In genomic region chr1:136696077-136696641, GRCm38 (mm10) we compare ENCODE assay signal across 9 mouse cellular contexts.
DNase-seq lines count a peak whose midpoint lies in the region; ATAC-seq and TF ChIP-seq lines count a peak whose summit lies in the region.
"Had no signal": no experiment of that assay in that cellular context is flagged by ENCODE, and none has a peak within 500 bp of the region (broad histone marks: within the 10 kb centered on the region; RNA-seq: fewer than 3 reads in every experiment).

No protein-coding gene starts in this region.

- H3K4me3 ChIP-seq in kidney, postnatal 0 days (replicated peaks; ENCODE audit: low read depth, low read length): no peak overlapping the region

- peak; percentile 72; the same call in 1 of the 2 replicates for ATAC-seq in kidney, postnatal 0 days (replicated peaks; ENCODE audit: low FRiP score, low read depth)
- no peak for ATAC-seq in cerebellum, adult (ENCODE audit: insufficient number of reproducible peaks, low FRiP score, low TSS enrichment)

- H3K27me3 ChIP-seq in kidney, postnatal 0 days (ENCODE audit: insufficient read depth, low read length): no peaks in the 10 kb centered on the region

- peak; percentile 26 for DNase-seq in kidney, adult 11 months
- no peak for DNase-seq in kidney, adult 9 months
- DNase-seq in forelimb bud, embryonic 11.5 days (ENCODE audit: low read depth, low spot score): peak; percentile 44
- DNase-seq in kidney, postnatal 0 days (ENCODE audit: low spot score): no peak
- peak; percentile 68 for DNase-seq in lung, postnatal 25 days (ENCODE audit: low spot score)
- DNase-seq in ovary, postnatal 36 days (ENCODE audit: low spot score): no peak
- DNase-seq in frontal cortex, postnatal 25 days (ENCODE audit: low spot score in 2 of 2): no peak

- H3K27ac ChIP-seq in kidney, postnatal 0 days: 0 out of 2 replicates have a peak overlapping the region, but pooled peaks have one; percentile 31

- H3K4me1 ChIP-seq in kidney, postnatal 0 days (replicated peaks; ENCODE audit: insufficient read depth, low read length): peaks cover 2% of the 10 kb centered on the region; the same call in 1 of the 2 replicates

- no peaks in the 10 kb centered on the region for H3K9me3 ChIP-seq in kidney, postnatal 0 days (replicated peaks; ENCODE audit: low read length)

- H3K4me2 ChIP-seq in kidney, postnatal 0 days (ENCODE audit: low read length): peak overlapping the region; percentile 35

- H3K36me3 ChIP-seq in kidney, postnatal 0 days (ENCODE audit: insufficient read depth, low read length): no peaks in the 10 kb centered on the region
- H3K36me3 ChIP-seq: G1E had no signal

- TF ChIP-seq CTCF in kidney, postnatal 0 days (IDR thresholded peaks at IDR 0.05; ENCODE audit: low read depth): no peak

- WGBS in kidney, postnatal 0 days: 12% methylated on average over 19 of the region's 19 CpGs

- 0 out of 2 replicates have a peak overlapping the region, but pooled peaks have one; percentile 6 for H3K9ac ChIP-seq in kidney, postnatal 0 days (ENCODE audit: low read depth, low read length)

Comparison
In these comparisons a context has a peak if more than half of its experiments do, and no peak if none do; other contexts are left out.
1. DNase-seq: peak in kidney, adult 11 months (single experiment), forelimb bud, embryonic 11.5 days (single experiment) and lung, postnatal 25 days (single experiment); none in kidney, adult 9 months (single experiment), kidney, postnatal 0 days (single experiment), ovary, postnatal 36 days (single experiment) and frontal cortex, postnatal 25 days (0 of 2).